Comparison of ENCODE assay signal across 15 mouse cellular contexts in genomic region chr2:84800304-84800703, GRCm38 (mm10). TPM values are rescaled to one million over a fixed set of nuclear protein-coding genes. Genes with fewer than 3 reads are reported as not detected.
DNase-seq lines count a peak whose midpoint lies in the region; ATAC-seq and TF ChIP-seq lines count a peak whose summit lies in the region.
"Had no signal": no experiment of that assay in that cellular context is flagged by ENCODE, and none has a peak within 500 bp of the region (broad histone marks: within the 10 kb centered on the region; RNA-seq: fewer than 3 reads in every experiment).

No protein-coding gene starts in this region.

- no peak for TF ChIP-seq CTCF in lung, postnatal 0 days (IDR thresholded peaks at IDR 0.05)
- TF ChIP-seq CTCF in intestine, postnatal 0 days (IDR thresholded peaks at IDR 0.05; ENCODE audit: low read depth) = no peak

- 69% methylated on average over 4 of the region's 4 CpGs for WGBS in lung, postnatal 0 days
- WGBS in intestine, postnatal 0 days = 62% methylated on average over 4 of the region's 4 CpGs

- H3K27me3 ChIP-seq in lung, postnatal 0 days (replicated peaks; ENCODE audit: insufficient read depth, low read length) = no peaks in the 10 kb centered on the region
- H3K27me3 ChIP-seq in intestine, postnatal 0 days (replicated peaks; ENCODE audit: control insufficient read depth, insufficient read depth, low read length) = no peaks in the 10 kb centered on the region
- H3K27me3 ChIP-seq: neural tube, embryonic 15.5 days had no signal

- no peak for TF ChIP-seq EP300 in lung, postnatal 0 days (IDR thresholded peaks at IDR 0.05)

- no peak overlapping the region for H3K27ac ChIP-seq in lung, postnatal 0 days (ENCODE audit: low read length)
- H3K27ac ChIP-seq in brown adipose tissue, adult 24 weeks (replicated peaks; ENCODE audit: low read depth, low read length) = 0 out of 2 replicates have a peak overlapping the region, but pooled peaks have one; percentile 38
- no peak overlapping the region for H3K27ac ChIP-seq in intestine, postnatal 0 days (ENCODE audit: low read depth, low read length)
- H3K27ac ChIP-seq: hindbrain, postnatal 0 days; neural tube, embryonic 15.5 days had no signal

- no peak overlapping the region for H3K4me3 ChIP-seq in lung, postnatal 0 days (ENCODE audit: low read depth, low read length)
- 0 out of 2 replicates have a peak overlapping the region, but pooled peaks have one; percentile 16 for H3K4me3 ChIP-seq in brown adipose tissue, adult 24 weeks (ENCODE audit: insufficient read depth, low read depth, low read length)
- H3K4me3 ChIP-seq in intestine, postnatal 0 days (ENCODE audit: low read depth, low read length) = no peak overlapping the region

- no peak overlapping the region for H3K4me2 ChIP-seq in lung, postnatal 0 days (replicated peaks; ENCODE audit: low read depth, low read length)
- H3K4me2 ChIP-seq in intestine, postnatal 0 days (replicated peaks; ENCODE audit: low read depth) = peak overlapping the region; percentile 92

- no peak for ATAC-seq in lung, postnatal 0 days
- peak; percentile 61 for ATAC-seq in intestine, postnatal 0 days
- ATAC-seq: hindbrain, postnatal 0 days had no signal

- H3K9me3 ChIP-seq in lung, postnatal 0 days (ENCODE audit: low read length) = no peaks in the 10 kb centered on the region
- H3K9me3 ChIP-seq in intestine, postnatal 0 days (ENCODE audit: control insufficient read depth) = peaks cover 4% of the 10 kb centered on the region; the same call in 1 of the 2 replicates
- H3K9me3 ChIP-seq: neural tube, embryonic 15.5 days had no signal

- no peaks in the 10 kb centered on the region for H3K36me3 ChIP-seq in lung, postnatal 0 days (ENCODE audit: insufficient read depth, low read length)
- H3K36me3 ChIP-seq in intestine, postnatal 0 days (ENCODE audit: control insufficient read depth, insufficient read depth) = peaks cover 16% of the 10 kb centered on the region; the same call in 1 of the 2 replicates
- H3K36me3 ChIP-seq: forebrain, embryonic 10.5 days; neural tube, embryonic 15.5 days had no signal

- no peaks in the 10 kb centered on the region for H3K4me1 ChIP-seq in lung, postnatal 0 days (ENCODE audit: insufficient read depth, low read depth, low read length)
- H3K4me1 ChIP-seq in brown adipose tissue, adult 24 weeks (ENCODE audit: control insufficient read depth, insufficient read depth, insufficient read length, low read length) = no peaks in the 10 kb centered on the region
- no peaks in the 10 kb centered on the region; the same call in 1 of the 2 replicates for H3K4me1 ChIP-seq in intestine, postnatal 0 days (replicated peaks; ENCODE audit: control insufficient read depth, insufficient read depth, low read length)

- peak; percentile 31 for DNase-seq in lung, postnatal 0 days (ENCODE audit: low spot score)
- no peak for DNase-seq in lung, postnatal 14 days
- peak; percentile 19 for DNase-seq in naive thymus-derived CD4-positive, alpha-beta T cell, adult 2 months (ENCODE audit: low read depth)
- no peak for DNase-seq in T-cell, adult 2 months (ENCODE audit: low spot score)
- DNase-seq in thymus, postnatal 14 days = no peak
- DNase-seq: gastrocnemius, postnatal 14 days; kidney, postnatal 4 days; left cerebral cortex, postnatal 4 days; spleen, adult 18-20 months had no signal

- H3K9ac ChIP-seq in lung, postnatal 0 days (replicated peaks; ENCODE audit: low read depth) = no peak overlapping the region
- H3K9ac ChIP-seq in intestine, postnatal 0 days (ENCODE audit: low read depth, low read length) = no peak overlapping the region

RNA-seq across cellular contexts. Expression of gene Ube2l6, which starts 1.7 kb away (rescaled TPM):
- 83.7 and 85.6 TPM in 2 replicates for polyA plus RNA-seq in lung, postnatal 0 days (2015; fragmentation: Nextera tagmentation; extraction: Ambion mirVana)
- polyA plus RNA-seq in brown adipose tissue, adult 24 weeks (2012; ENCODE audit: insufficient read depth, insufficient read length, missing spikeins) = 4.5 and 15.2 TPM in 2 replicates
- polyA plus RNA-seq in intestine, postnatal 0 days (2015; fragmentation: Nextera tagmentation; extraction: Ambion mirVana) = 115 and 117 TPM in 2 replicates

RNA-seq across cellular contexts. Expression of gene Smtnl1, which starts 22.1 kb away (rescaled TPM):
- polyA plus RNA-seq in lung, postnatal 0 days (2015; fragmentation: Nextera tagmentation; extraction: Ambion mirVana) = 0.44 and 0.53 TPM in 2 replicates
- polyA plus RNA-seq in brown adipose tissue, adult 24 weeks (2012; ENCODE audit: insufficient read depth, insufficient read length, missing spikeins) = 2.7 and 3.0 TPM in 2 replicates
- polyA plus RNA-seq in intestine, postnatal 0 days (2015; fragmentation: Nextera tagmentation; extraction: Ambion mirVana) = 0.46 and 0.81 TPM in 2 replicates
- polyA plus RNA-seq: cortical plate, adult 2 months; forebrain, embryonic 10.5 days; hindbrain, postnatal 0 days; neural tube, embryonic 15.5 days had no signal

RNA-seq across cellular contexts. Expression of gene Serping1, which starts 25.1 kb away (rescaled TPM):
- 269 and 283 TPM in 2 replicates for polyA plus RNA-seq in lung, postnatal 0 days (2015; fragmentation: Nextera tagmentation; extraction: Ambion mirVana)
- polyA plus RNA-seq in brown adipose tissue, adult 24 weeks (2012; ENCODE audit: insufficient read depth, insufficient read length, missing spikeins) = 74.6 and 108 TPM in 2 replicates
- 49.4 and 50.7 TPM in 2 replicates for polyA plus RNA-seq in intestine, postnatal 0 days (2015; fragmentation: Nextera tagmentation; extraction: Ambion mirVana)

RNA-seq across cellular contexts. Expression of gene Timm10, which starts 26.5 kb away (rescaled TPM):
- polyA plus RNA-seq in lung, postnatal 0 days (2015; fragmentation: Nextera tagmentation; extraction: Ambion mirVana) = 24.2 and 28.5 TPM in 2 replicates
- 125 and 134 TPM in 2 replicates for polyA plus RNA-seq in brown adipose tissue, adult 24 weeks (2012; ENCODE audit: insufficient read depth, insufficient read length, missing spikeins)
- 51.9 and 59.2 TPM in 2 replicates for polyA plus RNA-seq in intestine, postnatal 0 days (2015; fragmentation: Nextera tagmentation; extraction: Ambion mirVana)

RNA-seq across cellular contexts. Expression of gene Slc43a1, which starts 38.3 kb away (rescaled TPM):
- polyA plus RNA-seq in lung, postnatal 0 days (2015; fragmentation: Nextera tagmentation; extraction: Ambion mirVana) = 4.9 and 6.6 TPM in 2 replicates
- 2.6 and 3.5 TPM in 2 replicates for polyA plus RNA-seq in brown adipose tissue, adult 24 weeks (2012; ENCODE audit: insufficient read depth, insufficient read length, missing spikeins)
- 3.6 and 4.1 TPM in 2 replicates for polyA plus RNA-seq in intestine, postnatal 0 days (2015; fragmentation: Nextera tagmentation; extraction: Ambion mirVana)

Comparison
In these comparisons a context has a peak if more than half of its experiments do, and no peak if none do; other contexts are left out.
1. DNase-seq: peak in lung, postnatal 0 days (single experiment) and naive thymus-derived CD4-positive, alpha-beta T cell, adult 2 months (single experiment); none in lung, postnatal 14 days (single experiment), T-cell, adult 2 months (single experiment) and thymus, postnatal 14 days (single experiment).